Mouse (Mus musculus): ENCODE results near the gene Snrpa.
A peak's percentile ranks its signal among the peaks of the same experiment; 100 is the strongest.

Gene Snrpa

GRCm38 (mm10) chr7:27198355-27198754 lies 2.3 kb upstream of the Snrpa start:
- DNase-seq: no peak

DNA sequence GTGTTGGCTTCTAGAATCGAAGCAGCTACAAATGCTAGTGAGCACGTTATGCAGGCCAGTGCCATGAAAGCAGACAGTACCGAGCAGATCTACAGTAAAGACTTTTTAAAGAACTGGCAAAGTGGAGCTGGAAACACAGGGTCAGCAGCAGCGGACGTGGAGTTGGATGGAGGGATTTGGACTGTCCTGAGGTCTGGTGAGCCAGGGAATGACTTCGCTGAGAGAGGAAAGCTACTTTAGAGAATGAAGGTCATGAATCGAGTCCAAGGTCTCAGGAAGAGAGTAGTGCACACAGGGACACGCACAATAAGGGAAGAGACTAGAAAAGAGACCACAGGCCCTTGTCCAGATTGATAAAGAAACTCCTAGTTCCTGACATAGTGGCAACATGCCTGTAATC lies 1.6 kb upstream of the Snrpa start:
- no peak for DNase-seq

GRCm38 (mm10) chr7:27197136-27197535 lies 1.1 kb upstream of the Snrpa start:
- DNase-seq: no peak

DNA sequence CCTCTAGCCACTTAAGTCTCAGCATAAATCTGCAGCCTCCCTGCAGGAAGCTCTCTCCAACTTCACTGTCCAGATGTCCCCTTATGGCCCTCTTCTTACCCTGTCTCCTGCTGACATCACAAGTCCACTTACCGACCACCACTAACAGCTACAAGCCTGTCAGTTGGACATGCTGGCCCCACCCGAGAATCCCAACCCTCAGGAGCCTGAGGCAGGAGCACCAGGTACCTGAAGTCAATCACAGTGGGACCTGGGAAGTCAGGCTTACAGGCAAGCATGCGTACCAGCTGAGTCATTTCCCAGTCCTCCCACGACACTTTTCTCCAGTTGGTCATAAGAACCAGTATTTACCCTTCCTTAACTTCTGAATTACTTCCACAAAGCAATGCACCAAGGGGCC lies 2.3 kb downstream of the Snrpa start:
- DNase-seq: no peak

GRCm38 (mm10) chr7:27192434-27192833 lies 3.6 kb downstream of the Snrpa start:
- no peak for DNase-seq

DNA sequence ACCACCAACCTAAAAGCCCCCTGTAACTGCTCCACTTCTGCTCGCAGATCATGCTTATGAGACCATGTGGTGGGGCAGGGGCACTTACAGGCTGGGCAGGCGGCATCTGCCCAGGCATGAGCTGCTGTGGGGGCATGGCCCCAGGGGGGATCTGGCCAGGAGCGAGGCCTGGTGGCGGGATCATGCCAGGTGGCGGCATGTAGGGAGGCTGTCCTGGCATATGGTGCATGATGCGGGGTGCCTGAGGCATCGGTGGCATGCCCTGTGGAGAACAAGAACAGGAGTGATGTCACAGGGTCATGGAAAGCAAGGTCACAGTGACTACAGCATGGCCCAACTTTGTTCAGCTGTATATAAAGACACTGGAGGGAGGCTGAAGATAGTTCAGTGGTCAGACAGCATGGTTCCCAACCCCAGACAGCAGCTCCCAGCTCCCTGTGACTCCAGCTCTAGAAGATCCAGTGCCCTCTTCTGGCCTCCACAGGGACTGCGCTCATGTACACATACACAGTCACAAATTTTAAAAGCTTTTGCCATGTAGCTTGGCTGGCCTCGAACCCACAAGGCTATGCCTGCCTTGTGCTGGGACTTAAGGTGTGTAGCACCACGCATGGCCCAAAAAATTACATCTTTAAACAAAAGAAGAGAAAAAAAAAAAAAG lies 6.7 kb downstream of the Snrpa start:
- DNase-seq: peak; percentile 37

- DNase-seq: no peak
Measured at GRCm38 (mm10) chr7:27185986-27186385, 10.1 kb downstream of the Snrpa start.

DNA sequence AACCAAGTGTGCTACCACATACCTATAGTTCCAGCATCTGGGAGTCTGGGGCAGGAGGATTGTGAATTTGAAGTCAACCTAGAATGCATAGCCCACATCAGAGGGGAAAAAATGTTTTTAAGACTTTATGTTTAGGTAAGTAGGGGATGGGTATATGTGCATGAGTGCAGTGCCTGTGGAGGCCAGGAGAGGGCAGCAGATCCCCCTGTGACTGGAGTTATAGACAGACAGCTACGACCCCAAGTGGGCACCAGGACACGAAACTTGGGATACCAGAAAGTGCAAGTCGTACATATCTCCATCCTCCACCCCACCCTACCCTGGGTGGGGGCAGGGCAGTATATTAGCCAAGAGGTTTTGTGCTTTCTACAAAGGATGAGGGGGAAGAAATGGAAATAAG lies 11.1 kb downstream of the Snrpa start:
- DNase-seq: peak; percentile 76

GRCm38 (mm10) chr7:27182498-27182897 lies 13.6 kb downstream of the Snrpa start:
- DNase-seq: no peak

- DNase-seq: no peak
Measured at GRCm38 (mm10) chr7:27180837-27181695, 15.0 kb downstream of the Snrpa start, which contains the start of the genes Gm21983 and Mia. TSS of gene Gm21983 (minus strand) at chr7:27181086. TSS of gene Mia (minus strand) at chr7:27181157.

DNA sequence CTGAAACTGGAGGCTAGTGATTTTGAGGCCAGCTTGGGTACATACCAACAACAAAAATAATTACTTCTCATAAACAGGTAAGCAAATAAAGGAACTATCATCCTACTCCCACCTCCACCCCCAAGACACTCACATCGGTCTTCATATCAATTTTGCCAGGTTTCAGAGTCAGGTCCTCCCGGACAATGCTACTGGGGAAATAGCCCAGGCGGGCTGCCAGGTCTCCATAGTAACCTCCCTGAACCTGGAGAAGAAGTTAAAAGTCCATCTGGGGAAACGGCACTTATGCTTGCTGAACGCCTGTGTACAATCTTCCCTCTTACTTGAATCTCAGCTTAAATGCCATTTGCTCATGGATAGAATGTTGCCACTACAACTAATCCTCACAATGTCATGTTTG lies 16.0 kb downstream of the Snrpa start:
- no peak for DNase-seq

DNA sequence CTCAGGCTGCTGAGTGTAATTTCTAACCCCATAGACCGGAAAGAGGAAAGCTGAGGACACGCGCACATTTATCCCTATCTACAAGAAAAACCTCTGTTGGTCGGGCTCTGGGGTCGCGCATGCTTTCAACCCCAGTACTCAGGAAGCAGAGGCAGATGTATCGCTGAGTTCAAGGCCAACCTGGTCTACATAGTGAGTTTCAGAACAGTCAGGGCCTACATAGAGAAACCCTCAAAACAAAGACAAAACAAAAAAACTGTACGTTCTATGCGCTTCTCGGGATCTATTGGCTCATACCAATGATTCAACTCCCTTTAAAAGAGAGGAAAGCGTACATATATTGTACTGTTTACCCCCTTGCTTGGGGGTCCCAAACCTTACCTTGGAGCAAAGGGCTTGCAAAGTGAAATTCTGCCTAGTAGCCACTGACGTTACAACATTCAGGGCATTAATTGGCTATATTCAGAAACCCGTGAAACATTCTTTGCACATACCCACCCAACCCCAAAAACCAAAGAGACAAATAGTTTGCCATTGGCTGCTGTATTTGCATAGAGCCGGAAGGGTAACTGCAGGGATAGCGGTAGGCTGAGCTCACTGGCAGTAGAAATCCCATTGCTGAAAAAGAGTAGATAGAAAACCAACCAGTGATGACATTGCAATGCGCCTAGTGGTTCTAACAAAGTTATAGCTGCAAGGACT lies 16.7 kb downstream of the Snrpa start:
- DNase-seq: no peak

GRCm38 (mm10) chr7:27178324-27179216 lies 17.5 kb downstream of the Snrpa start, which contains the start of gene Rab4b:
TSS of gene Rab4b (minus strand) at chr7:27178896.
- DNase-seq: peak; percentile 98

DNA sequence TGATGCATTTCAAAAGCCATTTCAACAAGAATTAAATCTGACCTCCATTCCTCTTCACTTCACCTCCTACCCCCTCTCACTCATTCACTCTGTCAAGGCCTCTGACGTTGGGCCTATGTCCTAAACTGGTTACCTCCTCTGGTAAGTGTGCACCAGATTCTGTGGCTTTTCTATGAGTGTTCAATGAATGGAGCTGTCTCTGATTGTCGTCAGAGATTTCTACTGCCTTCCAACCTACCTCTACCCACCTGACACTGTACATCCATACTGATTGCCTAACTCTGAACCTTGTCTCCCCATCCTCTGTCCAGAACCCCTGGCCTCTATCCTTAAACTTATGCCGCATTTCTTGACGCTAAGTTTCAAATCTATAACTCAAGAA lies 18.1 kb downstream of the Snrpa start:
- DNase-seq: no peak

- DNase-seq: no peak
Measured at GRCm38 (mm10) chr7:27174896-27175295, 21.2 kb downstream of the Snrpa start.

- no peak for DNase-seq
Measured at GRCm38 (mm10) chr7:27174496-27174895, 21.6 kb downstream of the Snrpa start.

- DNase-seq: no peak
Measured at GRCm38 (mm10) chr7:27170981-27171380, 25.1 kb downstream of the Snrpa start.

DNA sequence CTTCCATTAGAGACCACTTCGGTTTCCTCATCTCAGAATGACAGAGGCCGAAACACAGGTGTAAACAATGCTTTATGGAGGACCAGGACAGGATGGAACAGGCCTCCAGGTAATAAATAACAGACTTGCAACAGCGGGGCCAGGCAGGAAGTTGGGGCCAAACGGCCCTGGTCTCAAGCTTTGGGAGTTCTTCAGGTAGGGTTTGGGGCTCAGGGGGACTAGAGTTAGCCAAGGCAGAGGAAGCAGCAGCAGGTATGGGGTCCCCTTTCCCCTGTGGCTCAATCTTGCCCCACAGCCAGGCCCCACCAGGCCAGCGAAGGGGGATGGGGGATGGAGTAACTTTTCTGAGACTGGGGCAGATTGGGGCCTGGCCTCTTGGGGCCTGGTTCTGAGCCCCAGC lies 27.7 kb downstream of the Snrpa start:
- no peak for DNase-seq

GRCm38 (mm10) chr7:27167475-27168094 lies 28.5 kb downstream of the Snrpa start:
- no peak for DNase-seq

- peak; percentile 98 for DNase-seq
Measured at GRCm38 (mm10) chr7:27166614-27167474, 29.2 kb downstream of the Snrpa start, which contains the start of gene Egln2. TSS of gene Egln2 (minus strand) at chr7:27166802.

GRCm38 (mm10) chr7:27166229-27166613 lies 29.9 kb downstream of the Snrpa start:
- DNase-seq: peak; percentile 93
